Mouse (Mus musculus) forebrain, embryonic 16.5 days (tissue): ENCODE data around the gene Pex14. TPM values are rescaled to one million over a fixed set of nuclear protein-coding genes. Genes with fewer than 3 reads are reported as not detected.

Source experiments
- ATAC-seq: fragments of 200-750 bp; cut with Nextera tagmentation; 2 replicates; pipeline ENCODE4 v1.8.0; 2017; ENCODE audit warnings: mild to moderate bottlenecking, moderate library complexity
- H3K27ac ChIP-seq: fragments of 300-500 bp; sonication (generic); 2 replicates; pipeline ENCODE4 v1.5.1; 2014; ENCODE audit warnings: low read length, control low read depth
- H3K27me3 ChIP-seq: fragments of 300-500 bp; sonication (generic); replicated peaks from 2 replicates; pipeline ENCODE4 v1.6.1; 2014; ENCODE audit warnings: low read length; ENCODE audit not compliant: control insufficient read depth, insufficient read depth
- H3K36me3 ChIP-seq: fragments of 300-500 bp; sonication (generic); 2 replicates; pipeline ENCODE4 v1.6.1; 2014; ENCODE audit not compliant: control insufficient read depth, insufficient read depth
- H3K4me1 ChIP-seq: fragments of 300-500 bp; sonication (generic); replicated peaks from 2 replicates; pipeline ENCODE4 v1.6.1; 2014; ENCODE audit warnings: low read length; ENCODE audit not compliant: control insufficient read depth, insufficient read depth
- H3K4me2 ChIP-seq: fragments of 300-500 bp; sonication (generic); 2 replicates; pipeline ENCODE4 v1.6.1; 2014; ENCODE audit warnings: mild to moderate bottlenecking, low read length, control low read depth
- H3K4me3 ChIP-seq: fragments of 300-500 bp; sonication (generic); replicated peaks from 2 replicates; pipeline ENCODE4 v1.5.1; 2014; ENCODE audit warnings: mild to moderate bottlenecking, low read length, control low read depth
- H3K9ac ChIP-seq: fragments of 300-500 bp; sonication (generic); replicated peaks from 2 replicates; pipeline ENCODE4 v1.6.1; 2014; ENCODE audit warnings: low read depth, low read length, control low read depth
- H3K9me3 ChIP-seq: fragments of 300-500 bp; sonication (generic); 2 replicates; pipeline ENCODE4 v1.6.1; 2016; ENCODE audit warnings: low read length; ENCODE audit not compliant: control insufficient read depth
- whole genome bisulfite sequencing: fragments of 180-500 bp; shearing (Covaris S2); extraction: QIAGEN DNeasy Blood & Tissue Kit; methylation state at CpG from one replicate; pipeline ENCODE4 v1.1.7; 2014; 5-methylcytosine and 5-hydroxymethylcytosine counted together
- polyA plus RNA-seq: library from polyadenylated mRNA; unstranded; fragments of >200 nt; fragmentation: Nextera tagmentation; extraction: Ambion mirVana; gene quantifications from 2 replicates; pipeline ENCODE4 v1.2.1, GENCODE M21; 2015

Pex14 gene
- polyA plus RNA-seq, 1 experiment from 2014 or later: 56.9 TPM

GRCm38 (mm10) chr4:149081528-149081927 is 18.1 kb downstream of the Pex14 start:
- Histone ChIP-seq H3K27me3 (no peaks in the 10 kb centered on the region), H3K4me1 (peaks cover 8% of the 10 kb centered on the region), H3K27ac (no peak overlapping the region), H3K9ac (no peak overlapping the region), H3K9me3 (no peaks in the 10 kb centered on the region), H3K4me3 (no peak overlapping the region), H3K36me3 (no peaks in the 10 kb centered on the region), H3K4me2 (no peak overlapping the region)
- 0 out of 2 replicates have a peak, but pooled peaks have one; percentile 20 for ATAC-seq
- WGBS: 60% methylated on average over 17 of the region's 17 CpGs

DNA sequence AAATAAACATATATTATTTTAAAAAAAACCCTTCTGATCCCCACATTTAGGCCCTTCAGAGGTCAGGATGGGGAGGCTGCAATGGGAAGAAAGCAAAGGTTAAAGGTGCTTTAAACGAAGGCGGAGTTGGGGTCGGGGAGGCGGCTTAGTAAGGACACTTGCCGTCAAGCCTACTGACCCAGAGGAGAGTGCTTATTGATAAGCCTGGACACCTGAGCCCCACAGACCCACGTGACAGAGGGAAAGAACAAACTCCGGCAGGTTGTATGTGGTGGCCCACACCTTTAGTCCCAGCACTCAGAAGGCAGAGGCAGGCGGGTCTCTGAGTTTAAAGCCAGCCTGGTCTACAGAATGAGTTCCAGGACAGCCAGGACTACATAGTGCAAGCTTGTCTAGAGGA is 19.6 kb downstream of the Pex14 start:
- Histone ChIP-seq H3K36me3 (no peaks in the 10 kb centered on the region), H3K4me1 (peaks cover 13% of the 10 kb centered on the region), H3K9me3 (no peaks in the 10 kb centered on the region), H3K4me2 (no peak overlapping the region), H3K9ac (no peak overlapping the region), H3K27me3 (no peaks in the 10 kb centered on the region), H3K4me3 (no peak overlapping the region), H3K27ac (no peak overlapping the region)
- ATAC-seq: no peak
- 93% methylated on average over 8 of the region's 8 CpGs for WGBS

DNA sequence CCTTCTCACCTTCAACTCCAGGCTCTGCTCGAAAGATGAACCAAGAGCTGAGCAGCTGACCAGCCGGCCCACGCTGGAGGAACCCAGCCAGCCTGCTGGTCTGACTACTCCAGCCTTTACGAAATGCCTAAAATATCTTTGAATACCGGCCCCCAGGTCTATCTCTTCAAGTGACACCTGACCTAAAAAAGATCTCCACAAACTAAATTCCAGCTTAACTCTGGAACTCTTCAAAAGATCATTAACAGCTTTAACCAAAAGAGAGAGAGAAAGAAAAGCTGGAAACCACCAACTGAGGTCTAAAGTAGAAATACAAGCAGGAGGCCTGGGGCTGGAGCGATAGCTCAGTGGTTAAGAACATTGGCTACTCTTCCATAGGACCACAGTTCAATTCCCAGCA is 20.0 kb downstream of the Pex14 start:
- Histone ChIP-seq H3K9me3 (no peaks in the 10 kb centered on the region), H3K27me3 (no peaks in the 10 kb centered on the region), H3K27ac (no peak overlapping the region), H3K4me3 (no peak overlapping the region), H3K4me1 (peaks cover 13% of the 10 kb centered on the region), H3K4me2 (no peak overlapping the region), H3K36me3 (no peaks in the 10 kb centered on the region), H3K9ac (no peak overlapping the region)
- WGBS: 86% methylated on average over 6 of the region's 6 CpGs
- ATAC-seq: no peak

DNA sequence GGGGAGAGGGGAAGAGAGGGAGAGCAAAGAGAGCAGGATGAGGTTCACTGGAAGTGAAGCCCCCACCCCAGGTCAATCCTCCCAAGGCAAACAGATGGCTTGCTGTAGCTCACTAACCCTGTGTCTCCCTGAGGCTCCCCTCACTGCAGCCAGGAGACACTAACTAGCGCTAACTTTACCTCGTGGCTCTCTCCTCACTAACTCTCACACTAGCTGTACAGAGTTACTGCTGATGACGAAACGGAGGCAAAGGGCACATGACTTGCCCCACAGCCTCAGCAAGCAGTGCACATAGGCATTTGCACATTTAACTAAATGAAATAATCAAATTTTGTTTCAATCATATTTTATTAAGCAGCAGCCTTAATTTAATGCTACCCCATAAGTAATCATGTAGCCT is 21.4 kb downstream of the Pex14 start:
- Histone ChIP-seq H3K27me3 (no peaks in the 10 kb centered on the region), H3K36me3 (no peaks in the 10 kb centered on the region), H3K9me3 (no peaks in the 10 kb centered on the region), H3K9ac (no peak overlapping the region), H3K4me2 (no peak overlapping the region), H3K27ac (no peak overlapping the region), H3K4me1 (peaks cover 13% of the 10 kb centered on the region), H3K4me3 (no peak overlapping the region)
- 69% methylated on average over 4 of the region's 4 CpGs for WGBS
- no peak for ATAC-seq

DNA sequence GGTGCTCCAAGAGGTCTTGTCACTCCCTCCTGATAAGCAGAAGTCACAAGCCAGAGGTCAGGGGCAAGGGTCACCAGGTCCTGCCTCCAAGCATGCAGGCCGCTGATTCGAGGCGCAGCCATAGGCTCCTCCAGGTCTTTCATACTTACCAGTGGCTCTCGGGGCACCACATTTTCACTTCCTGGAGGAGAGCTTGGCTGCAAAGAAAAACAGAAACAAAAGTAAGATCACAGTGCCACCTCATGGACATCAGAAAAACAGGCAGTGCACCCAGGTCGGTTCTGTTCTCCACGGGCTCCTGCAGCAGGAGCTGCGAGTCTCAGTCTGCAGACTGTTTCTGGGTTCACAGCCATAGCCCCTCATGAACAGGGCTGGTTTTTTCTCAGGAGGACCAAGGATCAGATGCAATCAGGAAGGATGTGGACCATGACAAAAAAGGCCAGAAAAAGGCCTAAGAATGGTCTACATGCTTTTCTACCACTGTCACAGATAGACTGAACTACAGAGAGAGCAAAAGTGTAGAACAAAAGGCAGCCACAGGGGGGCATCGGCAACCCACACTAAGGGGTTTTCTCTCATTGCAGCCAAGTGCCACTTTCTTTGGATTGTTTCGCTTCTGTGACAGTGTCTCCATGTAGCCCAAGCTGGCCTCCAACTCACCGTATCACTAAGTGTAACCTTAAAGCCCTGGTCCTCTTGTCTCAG is 23.7 kb downstream of the Pex14 start:
- 31% methylated on average over 10 of the region's 10 CpGs for WGBS

GRCm38 (mm10) chr4:149075073-149075472 is 24.6 kb downstream of the Pex14 start:
- no peaks in the 10 kb centered on the region for H3K36me3 ChIP-seq
- H3K4me1 ChIP-seq: peaks cover 6% of the 10 kb centered on the region
- WGBS: 87% methylated on average over 13 of the region's 13 CpGs
- no peak overlapping the region for H3K4me2 ChIP-seq
- no peak overlapping the region for H3K4me3 ChIP-seq
- ATAC-seq: no peak
- no peak overlapping the region for H3K9ac ChIP-seq
- H3K27me3 ChIP-seq: no peaks in the 10 kb centered on the region
- H3K27ac ChIP-seq: no peak overlapping the region
- H3K9me3 ChIP-seq: no peaks in the 10 kb centered on the region

More for the DNA sequence above, 23.7 kb downstream of the Pex14 start:
- no peak overlapping the region for H3K4me3 ChIP-seq
- no peak overlapping the region for H3K9ac ChIP-seq
- no peak overlapping the region for H3K27ac ChIP-seq
- H3K4me2 ChIP-seq: no peak overlapping the region
- H3K4me1 ChIP-seq: peaks cover 6% of the 10 kb centered on the region
- ATAC-seq: peak; percentile 81
- no peaks in the 10 kb centered on the region for H3K9me3 ChIP-seq
- H3K27me3 ChIP-seq: no peaks in the 10 kb centered on the region
- H3K36me3 ChIP-seq: no peaks in the 10 kb centered on the region

GRCm38 (mm10) chr4:149066672-149067551 is 32.8 kb downstream of the Pex14 start:
- H3K9ac ChIP-seq: no peak overlapping the region
- H3K4me3 ChIP-seq: no peak overlapping the region
- H3K36me3 ChIP-seq: no peaks in the 10 kb centered on the region
- H3K4me2 ChIP-seq: no peak overlapping the region
- no peaks in the 10 kb centered on the region for H3K27me3 ChIP-seq
- peaks cover 6% of the 10 kb centered on the region; the same call in 1 of the 2 replicates for H3K4me1 ChIP-seq
- WGBS: 75% methylated on average over 22 of the region's 22 CpGs
- ATAC-seq: peak; percentile 62
- no peaks in the 10 kb centered on the region for H3K9me3 ChIP-seq
- no peak overlapping the region for H3K27ac ChIP-seq

DNA sequence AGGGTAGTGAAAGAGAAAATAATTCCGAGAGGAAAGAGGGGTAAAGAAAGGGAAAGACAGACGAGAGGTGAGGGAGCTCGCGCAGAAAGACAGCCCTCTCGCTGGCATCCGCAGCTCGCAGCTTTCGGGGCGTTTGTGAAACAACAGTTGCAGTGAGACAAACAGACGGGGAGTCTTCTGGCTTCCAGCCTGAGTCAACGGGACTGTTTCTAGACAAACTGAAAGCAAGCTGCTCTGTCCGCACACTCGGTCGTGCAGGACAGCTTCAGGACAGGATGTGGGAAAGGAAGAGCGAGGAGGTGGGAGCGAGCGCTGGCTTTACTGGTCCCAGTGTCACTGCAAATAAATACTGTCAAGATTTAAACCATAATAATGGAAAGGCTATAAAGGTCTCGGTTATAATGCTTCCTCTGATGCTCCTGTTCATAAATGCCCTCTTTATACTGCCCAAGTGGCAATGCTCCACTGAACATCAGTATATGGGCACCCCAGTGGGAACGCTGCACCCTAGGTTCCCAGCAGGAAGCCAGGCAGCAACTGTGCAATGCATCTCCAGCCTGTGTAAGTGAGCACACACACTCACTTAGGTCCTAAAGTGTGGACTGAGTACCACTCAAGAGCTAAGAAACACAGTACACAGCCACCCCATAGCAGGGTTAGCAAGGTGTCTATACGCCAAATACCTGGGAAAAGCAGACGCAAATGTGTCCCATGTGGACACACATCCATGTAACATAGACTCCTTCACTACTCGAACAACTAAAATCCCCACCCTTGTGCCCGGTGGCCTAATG is 35.4 kb downstream of the Pex14 start:
- H3K4me3 ChIP-seq: no peak overlapping the region
- peaks cover 19% of the 10 kb centered on the region for H3K4me1 ChIP-seq
- H3K36me3 ChIP-seq: no peaks in the 10 kb centered on the region
- WGBS: 84% methylated on average over 23 of the region's 23 CpGs
- H3K9ac ChIP-seq: no peak overlapping the region
- H3K9me3 ChIP-seq: no peaks in the 10 kb centered on the region
- ATAC-seq: no peak
- no peak overlapping the region for H3K4me2 ChIP-seq
- no peaks in the 10 kb centered on the region for H3K27me3 ChIP-seq
- H3K27ac ChIP-seq: no peak overlapping the region
